Mouse (Mus musculus): Measurements from ENCODE around the gene Ccnh. TPM values are rescaled to one million over a fixed set of nuclear protein-coding genes. Genes with fewer than 3 reads are reported as not detected.
A peak's percentile ranks its signal among the peaks of the same experiment; 100 is the strongest.

Gene Ccnh
- total and polyA plus RNA-seq, 2 experiments from 2014 or later: 14.7 to 56.7 TPM

GRCm38 (mm10) chr13:85164512-85165124 is 24.6 kb upstream of the Ccnh start:
- H3K27ac ChIP-seq (ENCODE audit: low read depth): no peak overlapping the region
- no peak for ATAC-seq (ENCODE audit: insufficient read depth, low read depth)
- no peaks in the 10 kb centered on the region for H3K4me1 ChIP-seq (ENCODE audit: control insufficient read depth, insufficient read depth)
- no peak for DNase-seq (ENCODE audit: low spot score)
- no peak overlapping the region for H3K4me3 ChIP-seq (ENCODE audit: low read depth, low read length)
- no peaks in the 10 kb centered on the region for H3K36me3 ChIP-seq (replicated peaks; ENCODE audit: control insufficient read depth, insufficient read depth, low read length)
- no peak for TF ChIP-seq EP300 (IDR thresholded peaks at IDR 0.05; ENCODE audit: low read depth)
- peak; percentile 39 for TF ChIP-seq CTCF (IDR thresholded peaks at IDR 0.05; ENCODE audit: low read depth)
- no peaks in the 10 kb centered on the region for H3K27me3 ChIP-seq (ENCODE audit: control insufficient read depth, insufficient read depth, low read length)
- H3K9me3 ChIP-seq (replicated peaks; ENCODE audit: control insufficient read depth, low read length): no peaks in the 10 kb centered on the region
- WGBS: 28% methylated on average over 4 of the region's 4 CpGs
- H3K9ac ChIP-seq (replicated peaks; ENCODE audit: low read depth, low read length): no peak overlapping the region
- H3K4me2 ChIP-seq (ENCODE audit: low read depth, low read length): no peak overlapping the region

GRCm38 (mm10) chr13:85189644-85190121 is 475 bp downstream of the Ccnh start:
- Histone ChIP-seq H3K4me2 (ENCODE audit: low read depth, low read length) (peak overlapping the region; percentile 88), H3K27ac (ENCODE audit: low read depth) (peak overlapping the region; percentile 89), H3K9me3 (replicated peaks; ENCODE audit: control insufficient read depth, low read length) (no peaks in the 10 kb centered on the region), H3K4me3 (ENCODE audit: low read depth, low read length) (peak overlapping the region; percentile 89), H3K4me1 (ENCODE audit: control insufficient read depth, insufficient read depth) (0 out of 2 replicates have a peak, but pooled peaks cover 8% of the 10 kb centered on the region), H3K36me3 (replicated peaks; ENCODE audit: control insufficient read depth, insufficient read depth, low read length) (peaks cover 15% of the 10 kb centered on the region; the same call in 1 of the 2 replicates), H3K9ac (replicated peaks; ENCODE audit: low read depth, low read length) (peak overlapping the region; percentile 84), H3K27me3 (ENCODE audit: control insufficient read depth, insufficient read depth, low read length) (no peaks in the 10 kb centered on the region)
- peak; percentile 69 for ATAC-seq (ENCODE audit: insufficient read depth, low read depth)
- 0% methylated on average over 17 of the region's 17 CpGs for WGBS
- no peak for TF ChIP-seq EP300 (IDR thresholded peaks at IDR 0.05; ENCODE audit: low read depth)
- TF ChIP-seq CTCF (IDR thresholded peaks at IDR 0.05; ENCODE audit: low read depth): no peak
- DNase-seq (ENCODE audit: low spot score): peak; percentile 40

GRCm38 (mm10) chr13:85191253-85191652 is 2.0 kb downstream of the Ccnh start:
- Histone ChIP-seq H3K4me1 (ENCODE audit: control insufficient read depth, insufficient read depth) (0 out of 2 replicates have a peak, but pooled peaks cover 8% of the 10 kb centered on the region), H3K9me3 (replicated peaks; ENCODE audit: control insufficient read depth, low read length) (no peaks in the 10 kb centered on the region), H3K4me3 (ENCODE audit: low read depth, low read length) (no peak overlapping the region), H3K9ac (replicated peaks; ENCODE audit: low read depth, low read length) (no peak overlapping the region), H3K27ac (ENCODE audit: low read depth) (no peak overlapping the region), H3K4me2 (ENCODE audit: low read depth, low read length) (no peak overlapping the region), H3K27me3 (ENCODE audit: control insufficient read depth, insufficient read depth, low read length) (no peaks in the 10 kb centered on the region), H3K36me3 (replicated peaks; ENCODE audit: control insufficient read depth, insufficient read depth, low read length) (peaks cover 15% of the 10 kb centered on the region; the same call in 1 of the 2 replicates)
- WGBS: 89% methylated on average over 2 of the region's 2 CpGs
- TF ChIP-seq EP300 (IDR thresholded peaks at IDR 0.05; ENCODE audit: low read depth) (no peak), CTCF (IDR thresholded peaks at IDR 0.05; ENCODE audit: low read depth) (no peak)
- ATAC-seq (ENCODE audit: insufficient read depth, low read depth) (no peak), DNase-seq (ENCODE audit: low spot score) (no peak)

GRCm38 (mm10) chr13:85207493-85207892 is 18.3 kb downstream of the Ccnh start:
- H3K9ac ChIP-seq (replicated peaks; ENCODE audit: low read depth, low read length): no peak overlapping the region
- 64% methylated on average over 2 of the region's 2 CpGs for WGBS
- H3K4me2 ChIP-seq (ENCODE audit: low read depth, low read length): no peak overlapping the region
- no peak for ATAC-seq (ENCODE audit: insufficient read depth, low read depth)
- no peak overlapping the region for H3K27ac ChIP-seq (ENCODE audit: low read depth)
- H3K9me3 ChIP-seq (replicated peaks; ENCODE audit: control insufficient read depth, low read length): no peaks in the 10 kb centered on the region
- no peaks in the 10 kb centered on the region for H3K27me3 ChIP-seq (ENCODE audit: control insufficient read depth, insufficient read depth, low read length)
- TF ChIP-seq EP300 (IDR thresholded peaks at IDR 0.05; ENCODE audit: low read depth) (no peak), CTCF (IDR thresholded peaks at IDR 0.05; ENCODE audit: low read depth) (peak; percentile 45)
- DNase-seq (ENCODE audit: low spot score): no peak
- no peak overlapping the region for H3K4me3 ChIP-seq (ENCODE audit: low read depth, low read length)
- no peaks in the 10 kb centered on the region for H3K4me1 ChIP-seq (ENCODE audit: control insufficient read depth, insufficient read depth)
- peaks cover 27% of the 10 kb centered on the region for H3K36me3 ChIP-seq (replicated peaks; ENCODE audit: control insufficient read depth, insufficient read depth, low read length)

- peak overlapping the region; percentile 26; the same call in 1 of the 2 replicates for H3K27ac ChIP-seq (ENCODE audit: low read depth)
- H3K9ac ChIP-seq (replicated peaks; ENCODE audit: low read depth, low read length): no peak overlapping the region
- WGBS: 74% methylated on average over 6 of the region's 6 CpGs
- H3K4me2 ChIP-seq (ENCODE audit: low read depth, low read length): no peak overlapping the region
- no peaks in the 10 kb centered on the region for H3K4me1 ChIP-seq (ENCODE audit: control insufficient read depth, insufficient read depth)
- no peak overlapping the region for H3K4me3 ChIP-seq (ENCODE audit: low read depth, low read length)
- H3K9me3 ChIP-seq (replicated peaks; ENCODE audit: control insufficient read depth, low read length): no peaks in the 10 kb centered on the region
- no peak for ATAC-seq (ENCODE audit: insufficient read depth, low read depth)
- TF ChIP-seq CTCF (IDR thresholded peaks at IDR 0.05; ENCODE audit: low read depth): no peak
- TF ChIP-seq EP300 (IDR thresholded peaks at IDR 0.05; ENCODE audit: low read depth): no peak
- peaks cover 24% of the 10 kb centered on the region for H3K36me3 ChIP-seq (replicated peaks; ENCODE audit: control insufficient read depth, insufficient read depth, low read length)
- H3K27me3 ChIP-seq (ENCODE audit: control insufficient read depth, insufficient read depth, low read length): no peaks in the 10 kb centered on the region
- DNase-seq (ENCODE audit: low spot score): no peak
Observed at GRCm38 (mm10) chr13:85208656-85209055, 19.4 kb downstream of the Ccnh start.

All from heart, postnatal 0 days (tissue).